Mouse (Mus musculus) cerebellum, postnatal 14 days (tissue): ENCODE measurements around the gene Slc18a3.

Source experiments
- DNase-seq, 2 experiments: peaks; one replicate each; pipeline ENCODE4 v3.0.0; 2021; ENCODE audit warnings: mixed read lengths in 2 of 2

Gene Slc18a3

DNA sequence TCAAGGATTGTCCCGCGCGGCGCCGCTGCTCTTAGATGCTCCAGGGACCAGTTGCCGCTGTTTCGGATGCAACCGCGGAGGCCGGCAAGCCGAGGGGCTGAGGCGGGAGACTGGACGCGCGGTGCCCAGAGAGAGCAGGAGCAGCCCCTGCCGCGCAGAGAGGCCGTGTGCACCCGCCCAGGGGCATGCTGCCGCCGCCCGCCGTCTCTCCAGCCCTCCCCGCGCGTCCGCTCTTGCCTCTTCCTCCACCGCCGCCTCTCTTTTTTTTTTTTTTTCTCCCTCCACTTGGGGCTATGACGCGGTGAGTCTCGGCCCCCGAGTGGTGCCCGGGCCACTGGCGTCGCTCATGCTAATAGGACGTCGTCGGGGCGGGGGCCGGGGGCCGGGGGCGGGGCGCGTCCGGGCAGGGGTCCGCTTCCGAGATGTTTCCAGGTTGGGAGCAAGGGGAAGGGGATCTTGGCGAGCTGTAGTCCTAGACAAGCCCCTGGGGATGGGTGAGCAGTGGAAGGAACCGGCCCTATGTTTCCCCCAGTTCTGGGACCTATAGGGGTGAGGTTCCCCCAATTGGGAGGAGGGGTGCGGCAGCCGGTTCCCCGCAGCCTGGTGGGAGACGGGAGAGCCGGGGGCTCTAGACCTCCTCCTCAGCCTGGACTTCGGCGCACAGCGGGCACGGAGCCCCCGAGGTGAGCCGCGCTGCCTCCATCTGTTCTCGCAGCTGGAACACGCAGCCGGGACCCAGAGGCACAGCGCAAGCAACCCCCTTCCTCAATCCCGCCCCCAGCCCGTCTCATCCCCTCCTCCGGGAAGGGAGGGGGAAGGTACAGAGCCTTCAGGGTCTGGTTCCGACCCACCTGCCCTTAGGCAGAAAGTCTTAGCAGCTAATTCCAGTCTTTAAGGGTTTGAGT, at the start of gene Slc18a3:
Slc18a3 (minus strand) TSS at position 250 of the 905 bp plus-strand sequence.
- peak; percentile 20 to 31 for DNase-seq

DNA sequence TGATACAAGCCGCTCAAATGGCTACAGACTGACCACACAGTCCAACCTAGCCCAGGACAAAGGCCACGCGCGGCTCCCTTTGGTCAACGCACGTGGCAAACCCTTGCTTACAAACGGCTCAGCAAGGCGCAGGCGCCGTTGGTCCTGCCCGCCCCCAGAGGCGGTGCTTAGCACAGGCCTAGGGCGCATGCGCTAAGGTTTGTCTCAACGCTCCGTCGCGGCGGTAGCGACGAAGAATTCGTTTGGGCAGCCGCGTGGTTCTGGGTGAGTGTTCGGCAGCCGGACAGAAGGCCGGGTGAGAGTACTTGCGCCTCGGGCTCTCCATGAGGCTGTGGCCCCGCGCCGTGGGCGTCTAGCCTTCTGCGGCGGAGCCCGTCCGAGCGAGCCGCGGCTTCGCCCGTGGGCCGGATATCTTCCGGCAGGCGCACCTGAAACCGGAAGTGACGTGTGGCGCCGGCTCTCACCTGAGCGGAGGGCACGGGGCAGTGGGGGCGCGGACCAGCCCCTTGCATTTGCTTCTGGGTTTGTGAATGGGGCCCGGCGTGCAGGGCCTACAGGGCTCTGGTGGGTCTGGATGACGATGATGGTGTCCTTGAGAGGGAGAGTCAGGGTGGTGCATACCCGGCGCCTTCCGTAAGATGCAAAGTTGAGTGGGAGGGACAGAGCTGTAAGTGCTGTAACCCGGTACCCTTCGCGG, 48.8 kb upstream of the Slc18a3 start, which contains the start of gene Ercc6:
Ercc6 (plus strand) TSS at position 186 of the 697 bp plus-strand sequence.
- peak; percentile 97 for DNase-seq

- DNase-seq: peak in 1 of 2 experiments; percentile 21
Measured at GRCm38 (mm10) chr14:32512912-32513311, 48.3 kb upstream of the Slc18a3 start.

GRCm38 (mm10) chr14:32509443-32509961, 44.9 kb upstream of the Slc18a3 start:
- no peak for DNase-seq

DNA sequence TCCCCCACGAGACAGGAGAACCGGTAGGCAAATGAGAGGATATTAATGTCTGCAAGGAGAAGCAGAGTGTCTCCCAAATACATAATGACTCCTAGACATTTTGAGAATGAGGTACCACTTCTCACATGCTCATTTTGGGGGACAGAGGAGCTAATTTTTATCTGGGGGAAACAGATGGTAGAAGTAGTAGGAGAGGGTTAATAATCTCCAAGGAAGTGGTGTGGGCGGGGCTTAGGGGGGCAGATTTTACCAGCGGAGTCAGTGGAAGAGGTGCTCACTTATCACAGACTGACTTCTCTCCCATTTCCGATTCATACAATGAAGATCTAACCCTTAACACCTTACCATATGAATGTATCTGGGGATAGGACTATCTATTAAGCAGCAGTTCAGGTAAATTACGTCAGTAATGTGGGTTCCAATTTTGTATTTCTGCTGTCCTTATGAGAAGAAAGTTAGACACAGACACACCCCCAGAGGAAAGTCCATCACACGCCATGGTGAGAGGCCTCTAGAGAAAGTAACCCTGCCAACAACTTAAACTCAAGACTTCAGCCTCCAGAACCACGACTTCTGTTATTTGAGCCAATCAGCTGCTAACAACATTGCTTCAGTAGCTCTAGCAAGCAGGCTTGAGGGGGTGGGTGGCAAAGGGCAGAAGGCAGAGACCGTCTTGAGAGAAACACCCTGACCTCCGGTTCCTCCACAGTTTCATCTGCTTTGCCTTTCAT, 43.6 kb upstream of the Slc18a3 start:
- DNase-seq: no peak

DNA sequence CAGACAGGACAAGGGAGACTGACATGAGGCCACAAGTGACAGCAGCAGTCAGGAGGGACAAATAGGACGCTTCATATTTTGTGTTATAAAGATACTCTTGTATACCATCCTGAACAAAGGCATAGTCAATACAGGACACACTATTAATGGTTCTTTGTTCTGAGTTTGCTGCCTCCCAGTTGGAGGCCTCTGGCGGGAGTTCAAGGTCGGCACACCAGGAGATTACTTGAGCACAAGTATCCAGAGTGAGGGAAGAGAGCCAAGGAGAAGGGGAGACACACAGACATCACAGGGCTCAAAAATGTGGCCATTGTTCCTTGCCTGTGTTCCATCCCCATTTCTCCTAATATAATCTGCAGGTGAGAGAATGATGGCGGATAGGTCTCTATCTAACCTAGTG, 42.6 kb upstream of the Slc18a3 start:
- no peak for DNase-seq

DNA sequence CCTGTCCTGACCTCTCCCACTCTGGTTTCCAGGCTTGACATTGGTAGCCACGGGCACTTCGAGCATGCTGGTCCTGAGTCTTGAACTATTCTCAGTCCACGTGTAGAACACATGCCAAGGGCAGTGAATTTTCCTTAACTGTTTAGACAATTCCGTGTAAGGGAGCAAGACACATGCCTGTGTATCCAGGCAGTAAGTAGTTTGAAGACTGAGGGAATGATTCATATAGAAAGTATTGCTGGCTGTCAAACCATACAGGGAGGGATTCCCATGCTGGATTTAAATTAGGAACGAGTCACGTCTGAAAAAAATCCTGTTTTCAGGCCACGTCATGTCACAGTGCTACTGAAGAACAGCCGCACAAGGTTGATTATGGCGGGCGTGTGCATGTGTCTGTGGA, 41.7 kb upstream of the Slc18a3 start:
- DNase-seq: no peak

GRCm38 (mm10) chr14:32503897-32504296, 39.2 kb upstream of the Slc18a3 start:
- DNase-seq: no peak

- no peak for DNase-seq
Measured at GRCm38 (mm10) chr14:32502764-32503688, 38.4 kb upstream of the Slc18a3 start.

DNA sequence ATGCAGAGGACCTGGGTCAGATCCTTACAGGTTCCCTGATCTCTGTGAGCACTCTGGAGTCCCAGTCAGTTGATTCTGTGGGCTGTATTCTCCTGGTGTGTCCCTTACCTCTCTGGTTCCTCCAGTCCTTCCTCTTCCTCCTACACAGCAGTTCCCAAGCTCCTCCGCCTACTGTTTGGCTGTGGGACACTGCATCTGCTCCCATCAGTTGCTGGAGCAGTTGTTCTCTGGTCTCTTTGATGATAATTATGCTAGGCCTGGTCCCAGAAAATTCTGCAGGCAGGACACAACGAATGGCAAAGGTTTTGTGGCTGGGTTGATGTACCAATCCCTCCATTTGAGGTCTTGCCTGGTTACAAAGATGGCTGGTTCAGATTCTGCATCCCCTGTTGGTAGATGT, 36.7 kb upstream of the Slc18a3 start:
- DNase-seq: no peak

GRCm38 (mm10) chr14:32496115-32496850, 31.6 kb upstream of the Slc18a3 start:
- DNase-seq: no peak

DNA sequence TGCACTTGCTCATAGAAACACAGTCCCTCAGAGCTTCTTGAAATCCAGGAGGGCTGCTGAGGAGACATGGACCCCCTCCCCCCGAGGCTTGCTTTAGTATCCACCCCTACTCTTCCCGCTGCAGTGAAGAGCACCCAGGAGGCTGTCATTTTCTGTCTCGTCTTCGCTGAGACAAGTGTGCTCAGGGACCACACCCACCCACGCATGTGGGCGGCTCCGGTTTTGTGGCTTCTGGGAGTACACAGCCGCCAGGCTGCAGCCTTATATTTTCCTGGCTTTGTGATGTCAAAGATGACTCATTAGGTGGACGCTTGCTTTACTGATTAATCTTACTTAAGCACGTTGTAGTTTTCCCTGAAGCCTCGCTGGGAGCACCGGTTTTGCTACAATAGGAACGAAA, 27.9 kb upstream of the Slc18a3 start:
- no peak for DNase-seq

DNA sequence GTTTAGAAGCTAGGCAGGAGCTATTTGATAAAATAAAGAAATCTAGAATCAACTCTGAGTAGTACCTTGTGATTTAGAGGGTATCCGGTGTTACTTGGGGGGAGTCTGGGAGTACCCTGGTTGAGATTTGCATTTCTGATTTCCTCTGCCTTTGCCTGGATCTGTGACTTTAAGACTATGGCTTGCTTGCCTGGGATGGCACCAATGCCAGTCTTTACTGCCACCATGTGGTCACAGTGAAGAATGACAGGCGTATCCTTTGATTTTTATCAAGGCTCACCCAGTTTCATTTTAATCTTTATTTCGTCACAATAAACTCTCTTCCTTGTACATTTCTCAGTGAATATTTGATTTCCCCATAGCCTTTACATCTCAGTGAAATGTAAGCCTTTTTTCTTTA, 17.4 kb upstream of the Slc18a3 start:
- peak; percentile 44 to 60 for DNase-seq

GRCm38 (mm10) chr14:32477581-32477980, 12.9 kb upstream of the Slc18a3 start:
- DNase-seq: peak; percentile 79 to 88

GRCm38 (mm10) chr14:32476559-32476958, 11.9 kb upstream of the Slc18a3 start:
- no peak for DNase-seq

- DNase-seq: peak; percentile 88 to 92
Measured at GRCm38 (mm10) chr14:32472996-32473395, 8.3 kb upstream of the Slc18a3 start.

- peak; percentile 52 to 54 for DNase-seq
Measured at GRCm38 (mm10) chr14:32467606-32468005, 3.0 kb upstream of the Slc18a3 start.

DNA sequence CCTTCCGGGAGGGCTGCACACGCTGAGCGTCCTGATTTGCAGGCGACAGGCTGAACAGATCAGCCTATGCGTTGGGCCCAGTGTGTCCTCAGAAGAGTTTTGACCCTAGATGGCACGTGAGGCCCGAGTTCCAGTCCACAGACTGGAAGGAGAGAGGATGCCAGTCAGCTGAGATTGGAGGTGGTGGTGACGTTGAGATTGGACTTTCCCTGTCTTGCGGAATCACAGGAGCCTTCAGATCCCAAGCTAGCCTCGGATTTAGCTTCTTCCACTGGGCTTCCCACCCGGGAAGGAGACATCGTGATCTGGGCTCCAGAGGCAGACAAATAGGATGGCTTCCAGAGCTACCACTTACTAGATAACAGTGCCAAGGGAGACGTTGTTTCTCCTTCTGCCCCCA, 1.2 kb upstream of the Slc18a3 start, which contains the start of gene Chat:
Chat (minus strand) TSS at position 101 of the 400 bp plus-strand sequence.
- no peak for DNase-seq

DNA sequence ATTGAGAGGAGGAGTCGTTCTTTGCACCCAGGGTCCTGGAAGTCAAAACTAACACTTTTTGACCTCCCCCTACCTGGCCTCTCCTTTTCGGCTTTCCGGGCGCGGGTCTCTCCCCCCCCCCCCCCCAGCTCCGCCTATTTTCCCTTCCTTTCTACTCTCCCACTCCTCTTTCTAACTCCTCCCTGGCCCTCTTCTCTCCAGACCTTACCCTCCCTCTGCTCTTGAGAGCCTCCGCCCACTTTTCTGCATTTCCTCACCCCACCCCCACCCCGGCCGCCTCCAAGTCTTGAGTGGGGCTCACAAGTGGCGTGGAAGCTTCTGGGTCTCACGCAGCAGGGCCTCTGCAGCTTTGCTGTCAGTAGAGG, 838 bp upstream of the Slc18a3 start:
- DNase-seq: no peak

GRCm38 (mm10) chr14:32463211-32464040, 1.2 kb downstream of the Slc18a3 start:
- peak; percentile 27 to 32 for DNase-seq
